Mouse (Mus musculus) right cerebral cortex, adult 18-20 months (tissue): ENCODE data around the gene Sycp3.
A peak's percentile ranks its signal among the peaks of the same experiment; 100 is the strongest.
"Not testable (repeated sequence)": the region's sequence is repeated elsewhere in the genome, so short reads cannot be mapped to it uniquely, and the experiment has no call there.

Experiments
- DNase-seq: peaks from one replicate; pipeline ENCODE4 v3.0.0; 2022; ENCODE audit warnings: mixed read lengths

The Sycp3 gene

DNA sequence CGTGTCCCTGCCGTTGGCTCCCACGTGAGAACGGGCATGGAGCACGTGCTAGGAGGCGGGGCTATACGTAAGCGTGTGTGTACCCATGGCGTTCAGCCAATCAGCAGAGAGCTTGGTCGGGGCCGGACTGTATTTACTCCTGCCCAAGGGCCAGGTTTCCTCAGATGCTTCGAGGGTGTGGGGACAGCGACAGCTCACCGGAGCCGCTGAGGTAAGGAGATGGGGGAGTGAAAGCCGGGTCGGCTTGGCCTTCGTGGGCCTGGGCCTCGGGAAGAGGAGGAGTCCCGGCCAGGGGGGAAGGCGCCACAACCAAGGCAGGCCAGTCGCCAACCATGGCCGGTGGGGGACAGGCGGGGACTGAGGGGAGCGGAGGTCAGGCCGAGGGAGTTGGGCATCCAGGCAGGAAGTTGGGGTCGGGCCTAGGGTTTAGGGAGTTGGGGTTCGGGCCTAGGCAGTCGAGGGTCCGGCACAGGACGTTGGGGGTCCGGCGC is at the start of gene Sycp3:
Gene Sycp3, plus strand, starts transcription at position 68 of the 491 bp plus-strand sequence.
- no peak for DNase-seq

- DNase-seq: no peak
These were observed 49.6 kb upstream of the Sycp3 start for GRCm38 (mm10) chr10:88409751-88410150.

GRCm38 (mm10) chr10:88412290-88412995 is 46.9 kb upstream of the Sycp3 start:
- no peak for DNase-seq

GRCm38 (mm10) chr10:88417686-88418085 is 41.7 kb upstream of the Sycp3 start:
- no peak for DNase-seq

DNA sequence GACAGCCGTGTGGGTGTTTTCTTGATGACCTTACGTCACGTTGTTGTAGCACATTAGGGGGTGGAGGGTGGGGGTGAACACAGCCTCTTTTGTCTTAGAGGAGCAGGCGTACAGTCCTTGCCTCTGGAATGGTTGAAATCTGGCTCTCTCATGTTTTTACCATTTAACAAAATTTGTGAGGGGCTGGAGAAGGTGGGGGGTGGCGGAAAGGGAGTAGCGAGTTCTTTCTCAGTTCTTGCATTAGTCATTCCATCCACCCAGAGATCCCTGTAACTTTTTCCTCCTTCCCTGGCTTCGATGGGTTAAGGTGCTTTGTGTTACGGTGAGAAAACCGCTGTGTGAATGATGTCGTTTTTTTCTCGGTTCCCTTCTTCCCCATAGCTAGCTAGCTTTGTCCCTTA is 39.2 kb upstream of the Sycp3 start:
- DNase-seq: no peak

DNA sequence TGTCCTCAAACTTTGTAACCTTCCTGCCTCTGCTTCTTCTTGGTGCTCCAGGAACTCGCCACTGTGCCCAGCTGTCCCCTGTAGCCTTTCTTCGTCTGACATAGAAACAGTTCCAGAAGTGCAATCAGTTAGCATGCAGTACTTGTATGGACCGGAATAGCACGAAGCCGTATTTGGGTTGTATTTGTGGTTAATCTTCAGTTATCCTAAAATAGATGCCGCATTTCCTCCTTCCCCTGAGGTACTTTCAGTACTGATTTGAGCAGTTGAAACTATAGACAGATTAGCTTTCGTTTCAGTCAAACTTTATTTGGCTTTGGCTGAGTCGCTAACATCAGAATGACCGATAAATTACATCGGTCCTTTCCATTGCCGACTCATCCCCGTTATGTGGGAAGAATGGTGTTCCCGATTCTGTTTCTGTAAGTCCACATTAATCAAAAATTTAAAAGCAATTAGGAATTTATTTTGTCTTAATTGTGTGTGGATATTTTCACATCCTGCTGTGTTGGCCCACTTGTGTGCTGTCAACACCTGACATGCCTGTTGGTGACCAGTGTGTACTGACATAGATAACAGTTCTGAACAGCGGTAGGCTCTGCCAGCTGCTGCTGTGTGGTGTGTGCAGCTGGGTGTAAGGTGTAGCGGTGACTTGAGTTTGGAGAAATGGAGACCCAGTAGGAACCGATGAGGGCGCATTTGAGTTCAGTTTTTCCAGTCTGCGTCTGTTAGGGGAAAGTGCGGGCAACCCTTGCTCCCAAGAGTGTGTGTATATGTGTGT is 38.5 kb upstream of the Sycp3 start:
- DNase-seq: no peak

GRCm38 (mm10) chr10:88426158-88426816 is 33.1 kb upstream of the Sycp3 start:
- peak; percentile 65 for DNase-seq

- DNase-seq: no peak
These were observed 32.5 kb upstream of the Sycp3 start for GRCm38 (mm10) chr10:88426896-88427295.

DNA sequence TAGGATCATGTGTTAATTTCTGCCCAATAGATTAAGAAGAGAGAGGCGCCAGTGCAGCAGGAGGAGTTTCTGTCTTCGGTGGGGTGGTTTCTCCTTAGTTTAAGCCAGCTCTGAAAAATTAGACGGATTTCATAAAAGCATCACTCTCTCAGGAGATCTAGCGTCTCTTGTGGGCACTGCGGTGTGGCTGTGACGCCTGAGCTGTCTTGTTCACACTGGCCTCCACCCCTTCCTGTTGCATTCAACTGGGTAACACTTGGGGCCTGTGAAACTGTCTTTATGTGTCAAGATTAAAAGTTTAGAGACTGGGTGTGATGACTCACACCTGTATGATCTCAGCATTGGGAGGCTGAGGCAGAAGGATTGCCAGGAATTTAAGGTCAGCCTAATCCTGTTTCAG is 31.4 kb upstream of the Sycp3 start:
- no peak for DNase-seq

GRCm38 (mm10) chr10:88441224-88441623 is 18.1 kb upstream of the Sycp3 start:
- DNase-seq: no peak

- DNase-seq: peak; percentile 60
These were observed 8.1 kb upstream of the Sycp3 start for GRCm38 (mm10) chr10:88451221-88451620.

- no peak for DNase-seq
These were observed 7.4 kb upstream of the Sycp3 start for GRCm38 (mm10) chr10:88451990-88452389.

DNA sequence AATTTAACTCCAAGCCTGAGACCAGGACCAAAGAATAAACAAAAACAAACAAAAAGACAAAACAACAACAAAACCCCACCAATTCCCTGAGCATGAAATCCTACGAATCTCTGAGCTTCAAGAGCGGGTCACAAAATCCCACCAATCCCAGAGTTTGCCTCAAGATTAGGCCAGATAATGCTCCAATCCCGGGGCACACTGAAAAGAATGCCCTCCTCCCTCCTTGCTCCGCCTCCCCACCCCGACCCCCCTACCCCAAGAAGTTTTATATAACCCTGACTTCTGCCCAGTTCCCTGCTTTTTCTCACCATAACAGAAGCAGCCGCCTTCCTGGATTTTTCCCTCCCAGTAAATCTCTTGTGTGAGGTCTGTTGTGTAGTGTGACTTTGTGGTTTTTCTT is 1.6 kb upstream of the Sycp3 start:
- DNase-seq: no peak

GRCm38 (mm10) chr10:88460122-88460820 is 902 bp downstream of the Sycp3 start:
- no peak for DNase-seq

DNA sequence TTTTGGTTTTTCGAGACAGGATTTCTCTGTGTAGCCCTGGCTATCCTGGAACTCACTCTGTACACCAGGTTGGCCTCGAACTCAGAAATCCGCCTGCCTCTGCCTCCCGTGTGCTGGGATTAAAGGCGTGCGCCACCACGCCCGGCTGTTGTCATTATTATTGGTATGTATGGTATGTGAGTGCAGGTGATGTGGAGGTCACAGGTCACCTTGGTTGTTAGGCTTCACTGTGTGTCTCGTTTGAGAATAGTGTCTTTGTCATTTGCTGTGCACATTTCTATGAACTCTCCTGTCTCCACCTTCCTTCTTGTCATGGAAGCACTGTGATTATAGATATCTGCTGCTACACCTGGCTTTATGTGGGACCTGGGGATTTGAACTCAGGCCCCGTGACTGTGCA is 23.5 kb downstream of the Sycp3 start:
- not testable (repeated sequence) for DNase-seq

DNA sequence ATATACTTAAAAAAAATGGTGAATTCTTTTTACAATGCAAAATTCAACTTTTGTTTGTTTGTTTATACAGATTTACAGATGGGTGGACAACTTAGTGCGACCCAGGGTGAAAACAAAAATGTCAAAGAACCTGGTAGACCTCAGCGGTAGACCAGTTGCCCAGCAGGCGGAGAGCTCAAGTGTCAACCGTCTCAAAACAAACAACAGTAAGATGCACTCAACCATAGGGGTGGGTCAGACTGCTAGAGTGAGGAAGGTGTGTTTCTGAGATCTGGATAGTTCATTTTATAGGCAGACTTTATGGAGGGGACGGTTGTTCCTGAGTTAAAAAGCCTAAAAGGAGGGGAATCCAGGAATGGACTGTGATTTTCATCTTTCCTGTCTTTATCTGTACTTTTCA is 29.3 kb downstream of the Sycp3 start:
- no peak for DNase-seq

- no peak for DNase-seq
These were observed 32.3 kb downstream of the Sycp3 start for GRCm38 (mm10) chr10:88491632-88492031.

DNA sequence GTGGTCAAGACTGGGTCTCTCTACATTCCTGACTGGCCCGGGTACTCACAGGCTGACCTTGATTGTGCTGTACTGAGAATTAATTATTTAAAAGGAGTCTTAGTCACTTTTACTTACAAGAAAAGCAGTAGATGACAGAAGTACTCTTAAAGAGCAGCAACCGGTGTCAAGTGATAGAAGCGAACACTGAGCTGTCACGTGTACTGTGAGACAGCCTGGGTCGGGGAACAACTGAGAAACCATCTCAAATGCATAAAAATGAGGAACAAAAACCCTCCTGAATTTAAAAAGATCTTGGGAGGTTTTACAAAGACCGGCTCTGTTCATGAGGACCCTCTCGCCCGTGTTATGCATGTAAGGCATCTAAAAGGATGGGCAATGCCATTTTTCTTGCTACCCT is 33.3 kb downstream of the Sycp3 start:
- no peak for DNase-seq

DNA sequence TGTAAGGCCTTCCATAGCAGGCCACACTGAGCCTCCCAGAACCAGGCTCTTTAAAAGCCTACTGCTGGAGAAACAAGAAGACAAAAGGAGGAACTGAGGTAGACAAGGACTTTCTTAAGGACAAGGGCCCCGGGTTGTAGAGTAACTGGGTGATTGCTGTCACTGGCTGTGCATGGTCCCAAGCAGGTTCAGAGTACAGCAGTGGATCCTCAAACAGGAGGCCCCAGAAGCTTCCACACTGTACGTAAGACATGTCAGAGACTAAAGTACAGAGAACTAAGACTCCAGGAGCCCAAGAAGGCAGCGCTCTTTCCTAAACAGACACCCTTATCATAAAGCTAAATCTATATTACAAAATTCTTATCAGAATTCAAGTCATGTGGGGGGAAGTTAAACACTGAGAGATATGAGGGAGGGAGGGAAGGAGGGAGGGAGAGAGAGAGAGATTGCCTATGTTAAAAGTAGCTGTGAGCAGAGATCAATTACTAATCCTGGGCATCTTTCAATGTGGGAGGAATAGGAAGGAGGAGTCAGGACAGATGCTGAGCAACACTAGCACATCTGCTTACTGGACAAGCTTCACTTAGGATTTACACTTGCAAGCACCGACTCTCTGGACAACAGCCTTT is 35.7 kb downstream of the Sycp3 start:
- no peak for DNase-seq

GRCm38 (mm10) chr10:88496864-88497564 is 37.6 kb downstream of the Sycp3 start:
- DNase-seq: peak; percentile 23

DNA sequence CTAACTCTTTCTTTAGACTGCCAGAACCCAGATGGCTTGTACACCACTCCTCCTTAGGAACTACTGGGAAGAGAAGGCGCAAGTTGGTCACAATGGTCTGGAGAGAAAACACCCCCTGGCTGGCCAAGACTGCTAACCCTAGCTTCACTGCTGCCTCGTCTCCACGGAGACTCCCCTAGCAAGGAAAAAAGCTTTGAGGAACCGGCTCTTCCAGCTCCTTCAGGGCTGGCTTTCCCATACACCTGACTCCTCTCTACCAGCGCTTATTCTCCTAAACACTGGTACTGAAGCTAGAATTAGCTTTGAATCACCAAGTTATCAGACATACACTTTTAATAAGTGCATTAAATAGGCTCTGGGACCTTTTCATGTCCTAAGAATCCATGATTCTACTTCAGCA is 40.6 kb downstream of the Sycp3 start:
- no peak for DNase-seq

GRCm38 (mm10) chr10:88501370-88501769 is 42.0 kb downstream of the Sycp3 start:
- DNase-seq: no peak
